Mouse (Mus musculus): ENCODE results near the gene Rock2. TPM values are rescaled to one million over a fixed set of nuclear protein-coding genes. Genes with fewer than 3 reads are reported as not detected.

The Rock2 gene
- polyA plus RNA-seq, 1 experiment from 2014 or later: 29.7 TPM

GRCm38 (mm10) chr12:16963354-16963753, 68.7 kb downstream of the Rock2 start:
- Histone ChIP-seq H3K4me3 (no peak overlapping the region), H3K27ac (ENCODE audit: poor library complexity, severe bottlenecking) (no peak overlapping the region), H3K27me3 (replicated peaks) (no peaks in the 10 kb centered on the region), H3K4me2 (no peak overlapping the region), H3K9me3 (replicated peaks) (no peaks in the 10 kb centered on the region), H3K36me3 (peaks cover 46% of the 10 kb centered on the region), H3K4me1 (replicated peaks) (no peaks in the 10 kb centered on the region), H3K9ac (no peak overlapping the region)
- 90% methylated on average over 2 of the region's 2 CpGs for WGBS
- ATAC-seq (ENCODE audit: insufficient number of reproducible peaks, low FRiP score): no peak

DNA sequence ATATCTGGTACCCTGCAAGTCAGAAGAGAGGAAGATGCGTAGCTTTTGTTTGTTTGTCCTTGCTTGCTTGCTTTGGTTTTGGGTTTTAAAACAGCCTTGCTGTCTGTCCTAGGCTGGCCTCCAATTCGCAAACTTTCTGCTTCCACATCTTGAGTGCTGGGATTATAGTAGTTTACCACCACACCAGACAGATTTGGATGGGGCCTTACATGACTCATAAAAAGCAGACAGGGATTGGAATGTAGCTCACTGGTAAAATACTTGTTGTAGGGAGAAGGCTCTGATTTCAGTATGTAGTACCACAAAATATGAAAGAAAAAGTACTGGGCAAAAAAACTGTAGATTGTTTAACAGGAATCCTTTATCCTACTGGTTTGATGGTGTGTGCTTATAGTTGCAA, 72.1 kb downstream of the Rock2 start:
- H3K4me2 ChIP-seq: no peak overlapping the region
- peaks cover 40% of the 10 kb centered on the region for H3K36me3 ChIP-seq
- no peak overlapping the region for H3K9ac ChIP-seq
- no peaks in the 10 kb centered on the region for H3K27me3 ChIP-seq (replicated peaks)
- no peak overlapping the region for H3K27ac ChIP-seq (ENCODE audit: poor library complexity, severe bottlenecking)
- no peak for ATAC-seq (ENCODE audit: insufficient number of reproducible peaks, low FRiP score)
- no peaks in the 10 kb centered on the region for H3K9me3 ChIP-seq (replicated peaks)
- no peak overlapping the region for H3K4me3 ChIP-seq
- no peaks in the 10 kb centered on the region for H3K4me1 ChIP-seq (replicated peaks)
- WGBS: 91% methylated on average over 2 of the region's 2 CpGs

GRCm38 (mm10) chr12:16977120-16977519, 82.4 kb downstream of the Rock2 start:
- no peak overlapping the region for H3K9ac ChIP-seq
- no peak for ATAC-seq (ENCODE audit: insufficient number of reproducible peaks, low FRiP score)
- no peak overlapping the region for H3K4me2 ChIP-seq
- H3K4me1 ChIP-seq (replicated peaks): no peaks in the 10 kb centered on the region
- H3K27ac ChIP-seq (ENCODE audit: poor library complexity, severe bottlenecking): no peak overlapping the region
- H3K27me3 ChIP-seq (replicated peaks): no peaks in the 10 kb centered on the region
- no peak overlapping the region for H3K4me3 ChIP-seq
- H3K36me3 ChIP-seq: peaks cover 76% of the 10 kb centered on the region
- H3K9me3 ChIP-seq (replicated peaks): no peaks in the 10 kb centered on the region

DNA sequence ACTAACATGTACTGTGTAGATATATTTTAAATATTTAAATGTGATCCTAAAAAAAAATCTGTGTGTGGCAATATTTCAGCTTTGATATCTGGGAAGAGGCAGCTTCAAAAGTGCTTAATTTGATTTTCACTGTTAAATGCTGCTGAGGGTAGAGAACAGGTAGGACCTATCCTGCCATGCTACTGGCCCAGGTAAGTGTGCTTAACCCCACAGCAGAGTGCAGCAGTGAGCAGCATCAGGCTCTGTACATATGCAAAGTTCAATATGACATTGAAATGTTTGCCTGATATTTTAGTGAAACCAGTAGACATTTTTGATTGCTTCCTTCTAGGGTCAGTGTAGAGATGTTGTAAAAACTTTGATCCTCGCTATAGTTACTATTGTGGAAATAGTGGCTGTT, 91.1 kb downstream of the Rock2 start:
- Histone ChIP-seq H3K4me1 (replicated peaks) (no peaks in the 10 kb centered on the region), H3K4me2 (no peak overlapping the region), H3K36me3 (peaks cover 30% of the 10 kb centered on the region), H3K9ac (no peak overlapping the region), H3K9me3 (replicated peaks) (no peaks in the 10 kb centered on the region), H3K4me3 (no peak overlapping the region), H3K27me3 (replicated peaks) (no peaks in the 10 kb centered on the region), H3K27ac (ENCODE audit: poor library complexity, severe bottlenecking) (no peak overlapping the region)
- no peak for ATAC-seq (ENCODE audit: insufficient number of reproducible peaks, low FRiP score)
- WGBS: 88% methylated on average over 1 of the region's 1 CpGs

DNA sequence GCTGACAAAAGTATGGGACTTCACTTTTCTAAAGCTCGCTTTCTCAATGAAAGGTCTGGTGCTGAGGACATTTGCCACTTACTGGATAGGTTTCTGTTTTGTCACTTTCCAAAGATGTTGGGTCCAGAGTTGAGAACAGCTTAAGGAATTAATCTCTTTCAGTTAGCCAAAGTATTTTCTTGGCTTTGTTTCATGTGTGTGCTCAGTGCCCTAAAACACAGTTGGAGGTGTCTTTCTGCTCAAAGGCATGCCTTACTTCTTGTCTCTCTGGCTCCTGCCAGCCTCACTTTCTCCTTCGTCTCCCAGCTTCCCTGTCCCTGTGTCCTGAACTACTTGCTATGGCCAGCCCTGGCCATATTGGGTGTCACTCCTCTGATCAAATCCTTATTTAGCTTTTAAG, 96.7 kb downstream of the Rock2 start:
- no peak for ATAC-seq (ENCODE audit: insufficient number of reproducible peaks, low FRiP score)
- Histone ChIP-seq H3K36me3 (peaks cover 32% of the 10 kb centered on the region; the same call in 1 of the 2 replicates), H3K9me3 (replicated peaks) (no peaks in the 10 kb centered on the region), H3K4me2 (no peak overlapping the region), H3K27ac (ENCODE audit: poor library complexity, severe bottlenecking) (no peak overlapping the region), H3K9ac (no peak overlapping the region), H3K27me3 (replicated peaks) (no peaks in the 10 kb centered on the region), H3K4me1 (replicated peaks) (peaks cover 13% of the 10 kb centered on the region), H3K4me3 (no peak overlapping the region)
- 83% methylated on average over 2 of the region's 2 CpGs for WGBS

- H3K4me3 ChIP-seq: no peak overlapping the region
- peaks cover 29% of the 10 kb centered on the region; the same call in 1 of the 2 replicates for H3K36me3 ChIP-seq
- ATAC-seq (ENCODE audit: insufficient number of reproducible peaks, low FRiP score): no peak
- 87% methylated on average over 2 of the region's 2 CpGs for WGBS
- H3K27ac ChIP-seq (ENCODE audit: poor library complexity, severe bottlenecking): no peak overlapping the region
- no peaks in the 10 kb centered on the region for H3K9me3 ChIP-seq (replicated peaks)
- H3K27me3 ChIP-seq (replicated peaks): no peaks in the 10 kb centered on the region
- H3K4me2 ChIP-seq: no peak overlapping the region
- H3K9ac ChIP-seq: no peak overlapping the region
- peaks cover 13% of the 10 kb centered on the region for H3K4me1 ChIP-seq (replicated peaks)
Observed at GRCm38 (mm10) chr12:16992355-16992754, 97.7 kb downstream of the Rock2 start.

DNA sequence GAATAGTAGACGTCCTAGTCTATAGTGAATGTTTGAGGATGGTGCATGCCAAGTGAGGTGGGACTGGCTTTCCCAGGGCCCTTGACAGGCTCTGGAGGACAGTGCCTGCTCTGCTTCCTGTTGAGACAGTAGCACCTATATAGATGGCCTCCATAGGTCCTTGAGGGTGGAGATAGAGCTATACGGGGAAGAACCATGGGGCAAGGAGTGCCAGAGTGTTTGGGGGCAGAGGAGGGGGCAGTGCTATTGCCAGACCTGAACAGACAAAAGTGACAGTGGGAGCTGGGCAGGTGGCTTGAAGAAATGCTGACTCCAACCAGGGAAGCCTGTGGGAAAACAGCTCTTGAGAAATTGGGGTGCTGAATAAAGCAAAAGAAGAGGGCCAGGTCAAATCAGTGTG, 99.6 kb downstream of the Rock2 start:
- Histone ChIP-seq H3K4me2 (no peak overlapping the region), H3K9ac (no peak overlapping the region), H3K9me3 (replicated peaks) (no peaks in the 10 kb centered on the region), H3K27me3 (replicated peaks) (0 out of 2 replicates have a peak, but pooled peaks cover 4% of the 10 kb centered on the region), H3K36me3 (peaks cover 24% of the 10 kb centered on the region; the same call in 1 of the 2 replicates), H3K4me1 (replicated peaks) (peaks cover 23% of the 10 kb centered on the region), H3K27ac (ENCODE audit: poor library complexity, severe bottlenecking) (no peak overlapping the region), H3K4me3 (no peak overlapping the region)
- WGBS: 88% methylated on average over 2 of the region's 2 CpGs
- no peak for ATAC-seq (ENCODE audit: insufficient number of reproducible peaks, low FRiP score)

- WGBS: 73% methylated on average over 5 of the region's 5 CpGs
- no peak overlapping the region for H3K9ac ChIP-seq
- no peak for ATAC-seq (ENCODE audit: insufficient number of reproducible peaks, low FRiP score)
- H3K4me1 ChIP-seq (replicated peaks): peaks cover 37% of the 10 kb centered on the region
- no peak overlapping the region for H3K4me2 ChIP-seq
- H3K27me3 ChIP-seq (replicated peaks): 0 out of 2 replicates have a peak, but pooled peaks cover 4% of the 10 kb centered on the region
- H3K36me3 ChIP-seq: peaks cover 23% of the 10 kb centered on the region; the same call in 1 of the 2 replicates
- no peak overlapping the region for H3K4me3 ChIP-seq
- H3K9me3 ChIP-seq (replicated peaks): no peaks in the 10 kb centered on the region
- no peak overlapping the region for H3K27ac ChIP-seq (ENCODE audit: poor library complexity, severe bottlenecking)
Observed at GRCm38 (mm10) chr12:16996281-16996680, 101.6 kb downstream of the Rock2 start.

GRCm38 (mm10) chr12:16996886-16997462, 102.3 kb downstream of the Rock2 start:
- H3K9me3 ChIP-seq (replicated peaks): no peaks in the 10 kb centered on the region
- no peak overlapping the region for H3K9ac ChIP-seq
- H3K4me3 ChIP-seq: no peak overlapping the region
- H3K36me3 ChIP-seq: peaks cover 17% of the 10 kb centered on the region; the same call in 1 of the 2 replicates
- ATAC-seq (ENCODE audit: insufficient number of reproducible peaks, low FRiP score): no peak
- WGBS: 82% methylated on average over 5 of the region's 5 CpGs
- no peak overlapping the region for H3K4me2 ChIP-seq
- H3K27ac ChIP-seq (ENCODE audit: poor library complexity, severe bottlenecking): no peak overlapping the region
- H3K4me1 ChIP-seq (replicated peaks): peaks cover 37% of the 10 kb centered on the region
- 0 out of 2 replicates have a peak, but pooled peaks cover 4% of the 10 kb centered on the region for H3K27me3 ChIP-seq (replicated peaks)

- WGBS: 3% methylated on average over 10 of the region's 10 CpGs
- no peak for ATAC-seq (ENCODE audit: insufficient number of reproducible peaks, low FRiP score)
- H3K9ac ChIP-seq: no peak overlapping the region; the same call in 1 of the 2 replicates
Observed at GRCm38 (mm10) chr12:16999146-16999545, 104.5 kb downstream of the Rock2 start.

GRCm38 (mm10) chr12:16999739-17000497, 105.2 kb downstream of the Rock2 start, which contains the start of gene Pqlc3:
Pqlc3 (minus strand) TSS chr12:17000408.
- Histone ChIP-seq H3K4me3 (peak within 1 kb of the TSS; percentile 65), H3K9ac (peak within 1 kb of the TSS; percentile 68), H3K4me1 (replicated peaks) (peaks cover 29% of the 10 kb centered on the region), H3K27ac (ENCODE audit: poor library complexity, severe bottlenecking) (no peak within 1 kb of the TSS; the same call in 1 of the 2 replicates), H3K36me3 (peaks cover 13% of the 10 kb centered on the region; the same call in 1 of the 2 replicates), H3K9me3 (replicated peaks) (no peaks in the 10 kb centered on the region), H3K27me3 (replicated peaks) (0 out of 2 replicates have a peak, but pooled peaks cover 4% of the 10 kb centered on the region), H3K4me2 (peak within 1 kb of the TSS; percentile 93)
- 1% methylated on average over 57 of the region's 57 CpGs for WGBS
- ATAC-seq (ENCODE audit: insufficient number of reproducible peaks, low FRiP score): peak; percentile 93

More at GRCm38 (mm10) chr12:16999146-16999545, 104.5 kb downstream of the Rock2 start:
- Histone ChIP-seq H3K4me2 (peak overlapping the region; percentile 93), H3K4me1 (replicated peaks) (peaks cover 37% of the 10 kb centered on the region), H3K4me3 (peak overlapping the region; percentile 65), H3K36me3 (peaks cover 13% of the 10 kb centered on the region; the same call in 1 of the 2 replicates), H3K27ac (ENCODE audit: poor library complexity, severe bottlenecking) (no peak overlapping the region), H3K27me3 (replicated peaks) (0 out of 2 replicates have a peak, but pooled peaks cover 4% of the 10 kb centered on the region), H3K9me3 (replicated peaks) (no peaks in the 10 kb centered on the region)

Data from heart, embryonic 12.5 days (tissue).